Mouse (Mus musculus): ENCODE data around the gene Vmn2r83. TPM values are rescaled to one million over a fixed set of nuclear protein-coding genes. Genes with fewer than 3 reads are reported as not detected.

Gene Vmn2r83
- polyA plus RNA-seq, 1 experiment, result not detected

GRCm38 (mm10) chr10:79542171-79542570, 73.6 kb downstream of the Vmn2r83 start:
- DNase-seq, result no peak
- no peak for TF ChIP-seq POLR2A (IDR thresholded peaks at IDR 0.05; ENCODE audit: borderline replicate concordance, extremely low read depth, low read depth, low read length)
- TF ChIP-seq CTCF (IDR thresholded peaks at IDR 0.05; ENCODE audit: insufficient read depth, low read length), result no peak
- no peaks in the 10 kb centered on the region; the same call in 1 of the 2 replicates for H3K4me1 ChIP-seq (ENCODE audit: control insufficient read depth, insufficient read depth, low read length)
- H3K4me3 ChIP-seq (replicated peaks; ENCODE audit: extremely low read depth, low read depth, low read length), result no peak overlapping the region
- 95% methylated on average over 11 of the region's 11 CpGs for WGBS

Other genes starting within 250 kb of the Vmn2r83 start
- not detected in 2 replicates for gene Vmn2r81, start 221.0 kb upstream of the Vmn2r83 start, polyA plus RNA-seq (2012; rRNA removed)
- gene Vmn2r82, start 112.2 kb upstream of the Vmn2r83 start, polyA plus RNA-seq (2012; rRNA removed), result not detected in 2 replicates
- 27.9 and 30.4 TPM in 2 replicates for gene Plpp2, start 65.1 kb downstream of the Vmn2r83 start, polyA plus RNA-seq (2012; rRNA removed)
- gene Mier2, start 86.5 kb downstream of the Vmn2r83 start, polyA plus RNA-seq (2012; rRNA removed), result 62.5 and 71.8 TPM in 2 replicates
- not detected in 2 replicates for gene Theg, start 118.6 kb downstream of the Vmn2r83 start, polyA plus RNA-seq (2012; rRNA removed)
- gene C2cd4c, start 145.3 kb downstream of the Vmn2r83 start, polyA plus RNA-seq (2012; rRNA removed), result not detected in 2 replicates
- 2.4 and 2.7 TPM in 2 replicates for gene Shc2, start 169.2 kb downstream of the Vmn2r83 start, polyA plus RNA-seq (2012; rRNA removed)
- gene Odf3l2, start 177.0 kb downstream of the Vmn2r83 start, polyA plus RNA-seq (2012; rRNA removed), result not detected in 2 replicates
- 0.13 TPM in 1 of 2 replicates, not detected in the other for gene Madcam1, start 195.8 kb downstream of the Vmn2r83 start, polyA plus RNA-seq (2012; rRNA removed)
- 70.4 and 84.7 TPM in 2 replicates for gene Tpgs1, start 200.6 kb downstream of the Vmn2r83 start, polyA plus RNA-seq (2012; rRNA removed)
- gene Cdc34, start 213.5 kb downstream of the Vmn2r83 start, polyA plus RNA-seq (2012; rRNA removed), result 112 and 121 TPM in 2 replicates
- 1.5 and 1.6 TPM in 2 replicates for gene Gzmm, start 220.3 kb downstream of the Vmn2r83 start, polyA plus RNA-seq (2012; rRNA removed)
- gene Bsg, start 235.8 kb downstream of the Vmn2r83 start, polyA plus RNA-seq (2012; rRNA removed), result 684 and 692 TPM in 2 replicates
- gene Hcn2, start 247.9 kb downstream of the Vmn2r83 start, polyA plus RNA-seq (2012; rRNA removed), result 3.0 and 3.9 TPM in 2 replicates